Mouse (Mus musculus): ENCODE measurements at regions not wholly inside any gene's neighbourhood (a gene's known extent, or its start where the extent isn't known, plus 50 kb on each side); places are given as distances from the start of the nearest gene placed in this dataset.

- no peak for TF ChIP-seq CHD2 (IDR thresholded peaks at IDR 0.05; ENCODE audit: low read length)
- no peak for TF ChIP-seq POLR2A (IDR thresholded peaks at IDR 0.05; ENCODE audit: control insufficient read depth in 1 of 2, insufficient read depth in 1 of 2, low read depth in 1 of 2, low read length in 2 of 2, poor library complexity in 1 of 2)
- no peak for TF ChIP-seq SMC3 (IDR thresholded peaks at IDR 0.05; ENCODE audit: low read depth, low read length)
- no peak for TF ChIP-seq USF1 (IDR thresholded peaks at IDR 0.05; ENCODE audit: low read depth, low read length)
- TF ChIP-seq CTCF (IDR thresholded peaks at IDR 0.05 in 2 of 3, conservative IDR thresholded peaks at IDR 0.05 in 1 of 3; ENCODE audit: control insufficient read depth in 1 of 3, insufficient read depth in 1 of 3, low read depth in 2 of 3, low read length in 3 of 3, poor library complexity in 1 of 3, severe bottlenecking in 1 of 3), result no peak
- TF ChIP-seq MAX (IDR thresholded peaks at IDR 0.05; ENCODE audit: low read length), result no peak
- TF ChIP-seq MAZ (IDR thresholded peaks at IDR 0.05; ENCODE audit: low read depth, low read length), result no peak
- TF ChIP-seq ETS1 (IDR thresholded peaks at IDR 0.05; ENCODE audit: low read depth, low read length), result no peak
- TF ChIP-seq JUND (IDR thresholded peaks at IDR 0.05; ENCODE audit: low read depth, low read length), result no peak
- TF ChIP-seq E2F4 (IDR thresholded peaks at IDR 0.05; ENCODE audit: borderline replicate concordance, low read depth, low read length), result no peak
- TF ChIP-seq SIN3A (IDR thresholded peaks at IDR 0.05; ENCODE audit: low read length), result no peak
- TF ChIP-seq UBTF (IDR thresholded peaks at IDR 0.05; ENCODE audit: borderline replicate concordance, insufficient read depth, low read depth, low read length), result no peak
- no peak for TF ChIP-seq MYB (IDR thresholded peaks at IDR 0.05; ENCODE audit: low read depth, low read length)
- no peak for TF ChIP-seq MYC (IDR thresholded peaks at IDR 0.05; ENCODE audit: low read depth, low read length)
Observed at GRCm38 (mm10) chr7:34545906-34546305, 110.6 kb downstream of the Kctd15 start.
